Mouse (Mus musculus) forebrain, embryonic 15.5 days (tissue): ENCODE data around the gene Zfp652. TPM values are rescaled to one million over a fixed set of nuclear protein-coding genes. Genes with fewer than 3 reads are reported as not detected.

Experiments
- ATAC-seq: fragments of 200-750 bp; cut with Nextera tagmentation; replicated peaks from 2 replicates; pipeline ENCODE4 v1.8.0; 2017; ENCODE audit warnings: mild to moderate bottlenecking, moderate TSS enrichment, moderate library complexity
- H3K27ac ChIP-seq: fragments of 300-500 bp; sonication (generic); replicated peaks from 2 replicates; pipeline ENCODE4 v1.5.1; 2015; ENCODE audit warnings: mild to moderate bottlenecking, inconsistent platforms
- H3K27me3 ChIP-seq: fragments of 300-500 bp; sonication (generic); 2 replicates; pipeline ENCODE4 v1.6.1; 2015; ENCODE audit warnings: inconsistent platforms
- H3K36me3 ChIP-seq: fragments of 300-500 bp; sonication (generic); 2 replicates; pipeline ENCODE4 v1.6.1; 2015; ENCODE audit warnings: mild to moderate bottlenecking, inconsistent platforms
- H3K4me1 ChIP-seq: fragments of 300-500 bp; sonication (generic); 2 replicates; pipeline ENCODE4 v1.6.1; 2015; ENCODE audit warnings: inconsistent platforms
- H3K4me2 ChIP-seq: fragments of 300-500 bp; sonication (generic); replicated peaks from 2 replicates; pipeline ENCODE4 v1.6.1; 2015; ENCODE audit warnings: mild to moderate bottlenecking, inconsistent platforms
- H3K4me3 ChIP-seq: fragments of 300-500 bp; sonication (generic); 2 replicates; pipeline ENCODE4 v1.5.1; 2015; ENCODE audit warnings: mild to moderate bottlenecking, inconsistent platforms
- H3K9ac ChIP-seq: fragments of 300-500 bp; sonication (generic); replicated peaks from 2 replicates; pipeline ENCODE4 v1.6.1; 2015; ENCODE audit warnings: mild to moderate bottlenecking, inconsistent platforms
- H3K9me3 ChIP-seq: fragments of 300-500 bp; sonication (generic); 2 replicates; pipeline ENCODE4 v1.6.1; 2016; ENCODE audit warnings: inconsistent platforms
- WGBS: fragments of 180-500 bp; shearing (Covaris S2); methylation state at CpG from one replicate; pipeline ENCODE4 v1.1.7; 2015; ENCODE audit warnings: mixed read lengths; 5-methylcytosine and 5-hydroxymethylcytosine counted together
- polyA plus RNA-seq: library from polyadenylated mRNA; unstranded; fragments of >200 nt; fragmentation: Nextera tagmentation; extraction: Ambion mirVana; gene quantifications from 2 replicates; pipeline ENCODE4 v1.2.1, GENCODE M21; 2015

The Zfp652 gene
- polyA plus RNA-seq, 1 experiment from 2014 or later = 35.4 TPM

DNA sequence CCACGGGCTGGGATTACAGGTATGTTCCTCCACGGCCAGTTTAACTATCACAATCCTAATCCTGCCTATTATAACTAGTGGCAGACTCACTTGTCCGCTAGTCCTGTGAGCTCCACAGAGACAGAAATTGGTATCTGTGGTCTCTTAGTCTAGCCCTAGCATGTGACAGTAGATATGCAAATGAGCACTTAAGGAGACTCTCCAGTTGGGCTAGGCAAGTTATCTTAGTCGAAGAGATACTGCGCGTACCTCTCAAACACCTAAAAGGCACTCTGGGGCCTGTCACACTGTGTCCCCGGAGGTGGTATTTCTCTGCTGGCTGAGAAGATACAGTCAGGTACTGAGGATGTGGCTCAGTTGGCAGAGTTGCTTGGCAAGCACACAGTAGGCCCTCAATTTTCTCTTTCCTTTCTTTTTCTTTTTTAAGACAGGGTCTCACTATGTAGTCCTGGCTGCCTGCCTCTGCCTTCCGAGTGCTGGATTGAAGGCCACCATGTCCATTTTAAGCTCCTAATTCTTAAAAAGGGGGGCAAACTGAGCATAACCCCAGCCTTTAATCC lies 80.6 kb downstream of the Zfp652 start:
- Histone ChIP-seq H3K27me3 (peaks cover 8% of the 10 kb centered on the region), H3K36me3 (no peaks in the 10 kb centered on the region), H3K4me3 (no peak overlapping the region), H3K4me2 (no peak overlapping the region), H3K9me3 (no peaks in the 10 kb centered on the region), H3K9ac (no peak overlapping the region), H3K4me1 (peaks cover 13% of the 10 kb centered on the region), H3K27ac (no peak overlapping the region)
- 92% methylated on average over 8 of the region's 8 CpGs for WGBS
- no peak for ATAC-seq

DNA sequence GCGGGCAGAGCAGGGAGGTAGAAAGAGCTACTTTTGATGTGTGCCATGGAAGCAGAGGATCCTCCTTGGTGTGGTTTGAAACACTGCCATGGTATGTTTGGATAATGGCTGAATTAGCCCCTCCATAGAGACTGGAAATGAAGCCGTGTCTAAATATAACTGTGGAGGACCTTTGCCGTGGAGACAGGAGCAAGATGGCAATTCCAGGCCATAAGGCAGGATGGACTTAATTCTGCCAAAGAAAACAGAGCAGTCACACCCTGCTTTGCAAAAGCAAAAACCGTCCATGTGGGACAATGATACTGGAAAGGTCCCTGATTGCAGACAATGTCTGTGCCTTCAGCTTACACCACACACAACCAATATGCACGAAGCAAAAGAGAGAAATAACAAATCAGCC lies 81.7 kb downstream of the Zfp652 start:
- Histone ChIP-seq H3K27me3 (peaks cover 8% of the 10 kb centered on the region), H3K9ac (no peak overlapping the region), H3K36me3 (no peaks in the 10 kb centered on the region), H3K4me2 (no peak overlapping the region), H3K4me1 (peaks cover 13% of the 10 kb centered on the region), H3K9me3 (no peaks in the 10 kb centered on the region), H3K27ac (no peak overlapping the region), H3K4me3 (no peak overlapping the region)
- no peak for ATAC-seq
- WGBS = 81% methylated on average over 5 of the region's 5 CpGs

DNA sequence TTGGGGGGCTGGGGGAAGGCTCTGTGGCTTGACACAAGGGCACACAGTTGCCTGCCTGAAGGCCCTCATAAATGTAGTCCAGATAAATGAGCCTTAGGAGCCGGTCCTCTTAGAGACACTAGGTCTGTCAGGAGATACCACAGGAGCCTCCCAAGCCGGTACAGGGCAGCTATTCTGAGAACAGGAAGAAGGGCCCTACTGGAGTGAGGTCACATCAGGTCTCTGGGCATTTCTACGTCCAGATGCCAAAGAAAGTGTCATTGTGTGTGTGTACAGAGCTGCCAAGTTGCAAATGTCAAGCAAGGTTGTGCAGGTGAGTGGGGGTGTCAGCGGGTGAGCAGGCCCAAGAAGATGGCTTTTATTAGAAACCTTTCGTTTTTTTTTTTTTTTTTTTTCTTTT lies 83.1 kb downstream of the Zfp652 start:
- no peaks in the 10 kb centered on the region for H3K36me3 ChIP-seq
- no peak for ATAC-seq
- H3K27me3 ChIP-seq = peaks cover 8% of the 10 kb centered on the region
- no peak overlapping the region for H3K27ac ChIP-seq
- H3K4me1 ChIP-seq = peaks cover 13% of the 10 kb centered on the region
- no peaks in the 10 kb centered on the region for H3K9me3 ChIP-seq
- no peak overlapping the region for H3K4me3 ChIP-seq
- no peak overlapping the region for H3K9ac ChIP-seq
- 80% methylated on average over 5 of the region's 5 CpGs for WGBS
- H3K4me2 ChIP-seq = no peak overlapping the region

DNA sequence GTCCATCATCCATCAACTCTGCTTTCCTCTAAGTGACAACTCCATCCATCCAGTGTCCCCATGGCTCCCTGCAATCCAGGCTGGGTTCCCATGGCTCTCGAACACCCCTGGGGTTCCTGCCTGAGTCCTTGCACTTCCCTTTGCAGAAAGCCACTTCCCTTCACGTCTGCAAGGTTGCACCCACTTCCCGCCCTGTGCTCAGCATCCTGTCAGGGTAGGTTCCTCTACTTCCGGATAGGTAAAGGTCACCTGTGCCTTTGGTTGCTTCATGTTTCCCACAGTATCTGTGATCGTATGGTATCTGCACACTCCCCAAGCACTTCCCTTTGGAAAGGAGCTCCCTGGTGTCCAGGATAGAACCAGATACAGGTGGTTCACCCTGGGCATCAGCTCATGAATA lies 92.5 kb downstream of the Zfp652 start:
- Histone ChIP-seq H3K4me1 (0 out of 2 replicates have a peak, but pooled peaks cover 2% of the 10 kb centered on the region), H3K27ac (no peak overlapping the region), H3K27me3 (no peaks in the 10 kb centered on the region), H3K4me3 (no peak overlapping the region), H3K36me3 (no peaks in the 10 kb centered on the region), H3K4me2 (no peak overlapping the region), H3K9me3 (no peaks in the 10 kb centered on the region), H3K9ac (no peak overlapping the region)
- 72% methylated on average over 5 of the region's 5 CpGs for WGBS
- no peak for ATAC-seq

DNA sequence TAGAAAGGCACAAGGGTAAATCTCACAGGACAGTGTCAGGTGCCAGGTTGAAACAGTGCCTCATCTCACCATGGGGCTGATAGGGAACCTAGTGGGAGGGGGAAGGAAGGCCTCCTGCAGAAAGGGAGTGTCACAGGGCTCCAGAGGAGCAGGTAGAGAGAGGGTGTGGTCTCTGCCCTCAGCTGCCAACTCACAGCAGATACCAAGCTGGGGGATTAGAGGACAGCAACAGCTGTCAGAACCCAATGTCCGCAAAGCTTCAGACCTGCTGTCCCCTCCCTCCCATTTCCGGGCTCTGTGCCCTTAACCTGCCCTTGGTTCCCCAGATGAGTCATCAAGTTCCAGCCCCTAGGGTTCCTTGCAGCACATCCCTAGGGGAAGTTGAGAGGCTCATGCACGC lies 93.1 kb downstream of the Zfp652 start:
- ATAC-seq = no peak
- Histone ChIP-seq H3K9ac (no peak overlapping the region), H3K36me3 (no peaks in the 10 kb centered on the region), H3K4me1 (0 out of 2 replicates have a peak, but pooled peaks cover 2% of the 10 kb centered on the region), H3K9me3 (no peaks in the 10 kb centered on the region), H3K27ac (no peak overlapping the region), H3K27me3 (no peaks in the 10 kb centered on the region), H3K4me2 (no peak overlapping the region), H3K4me3 (no peak overlapping the region)
- WGBS = 57% methylated on average over 3 of the region's 3 CpGs

DNA sequence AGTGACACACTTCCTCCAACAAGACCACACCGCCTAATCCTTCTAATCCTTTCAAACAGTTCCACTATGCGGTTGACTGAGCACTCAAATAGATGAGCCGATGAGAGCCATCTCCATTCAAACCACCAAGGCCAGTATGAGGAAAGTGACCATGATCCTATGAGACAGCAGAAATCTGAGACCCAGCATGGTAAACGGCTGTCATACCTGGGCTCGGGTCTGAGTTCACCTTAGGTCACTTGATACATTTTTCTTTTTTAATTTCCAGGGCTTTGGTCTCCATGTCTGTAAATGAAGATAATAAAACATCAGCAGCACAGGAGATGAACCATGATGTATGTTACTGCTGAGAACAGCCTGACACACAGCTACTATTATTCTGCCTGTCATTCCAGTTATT lies 95.4 kb downstream of the Zfp652 start:
- H3K4me1 ChIP-seq = 0 out of 2 replicates have a peak, but pooled peaks cover 2% of the 10 kb centered on the region
- H3K4me2 ChIP-seq = no peak overlapping the region
- H3K4me3 ChIP-seq = no peak overlapping the region
- H3K36me3 ChIP-seq = no peaks in the 10 kb centered on the region
- H3K9ac ChIP-seq = no peak overlapping the region
- WGBS = 84% methylated on average over 5 of the region's 5 CpGs
- no peak for ATAC-seq
- H3K9me3 ChIP-seq = no peaks in the 10 kb centered on the region
- no peak overlapping the region for H3K27ac ChIP-seq
- no peaks in the 10 kb centered on the region for H3K27me3 ChIP-seq

DNA sequence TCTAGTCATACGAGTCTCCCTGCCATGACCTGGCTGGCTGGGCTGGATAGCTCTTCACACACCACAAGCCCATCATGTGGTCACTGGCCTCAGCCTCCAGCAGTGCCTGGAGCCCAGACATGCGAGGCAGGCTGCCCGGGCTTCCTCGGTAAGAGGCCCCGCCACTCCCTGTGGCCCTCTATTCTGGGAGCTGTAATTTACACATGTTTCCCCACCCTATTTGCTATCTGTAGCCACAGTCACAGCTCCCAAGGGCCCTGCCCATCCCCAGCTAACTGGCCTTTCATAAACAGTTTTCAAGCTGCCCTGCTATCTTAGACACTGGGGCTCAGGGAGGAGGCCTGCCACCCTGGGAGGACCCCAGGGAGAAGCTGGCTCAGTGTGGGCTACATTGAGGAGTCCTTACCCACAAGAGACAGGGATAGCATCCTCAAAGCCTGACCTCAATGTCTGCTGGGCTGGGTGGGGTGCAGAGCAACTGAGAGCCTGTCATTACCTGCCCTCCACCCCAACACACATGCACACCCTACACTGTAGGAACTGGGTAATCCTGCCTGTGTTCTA lies 96.1 kb downstream of the Zfp652 start:
- Histone ChIP-seq H3K27ac (no peak overlapping the region), H3K27me3 (no peaks in the 10 kb centered on the region), H3K4me3 (no peak overlapping the region), H3K9me3 (no peaks in the 10 kb centered on the region), H3K36me3 (no peaks in the 10 kb centered on the region), H3K4me2 (no peak overlapping the region), H3K4me1 (0 out of 2 replicates have a peak, but pooled peaks cover 2% of the 10 kb centered on the region), H3K9ac (no peak overlapping the region)
- WGBS = 85% methylated on average over 5 of the region's 5 CpGs
- ATAC-seq = no peak

DNA sequence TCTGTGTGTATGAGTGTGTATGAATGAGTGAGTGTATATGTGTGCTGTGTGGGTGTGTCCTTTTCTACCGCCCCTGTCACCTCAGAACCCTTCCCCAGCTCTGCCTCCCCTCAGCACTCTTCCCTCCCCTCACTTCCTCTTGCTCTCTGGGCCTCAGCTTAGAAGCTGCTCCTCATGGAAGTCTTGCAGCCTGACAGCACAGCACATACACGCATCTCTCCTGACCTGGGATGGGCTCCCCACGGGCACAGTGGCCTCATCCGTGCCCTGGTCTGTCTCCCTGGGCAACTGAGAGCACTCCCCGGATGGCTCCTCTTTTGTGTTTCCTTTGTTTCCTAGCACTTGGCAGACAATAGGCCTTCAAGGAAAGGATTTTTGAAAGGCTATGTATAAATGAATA lies 97.1 kb downstream of the Zfp652 start:
- Histone ChIP-seq H3K4me3 (no peak overlapping the region), H3K27ac (no peak overlapping the region), H3K4me2 (no peak overlapping the region), H3K9ac (no peak overlapping the region), H3K36me3 (no peaks in the 10 kb centered on the region), H3K4me1 (0 out of 2 replicates have a peak, but pooled peaks cover 2% of the 10 kb centered on the region), H3K27me3 (no peaks in the 10 kb centered on the region), H3K9me3 (no peaks in the 10 kb centered on the region)
- ATAC-seq = no peak
- WGBS = 18% methylated on average over 5 of the region's 5 CpGs

DNA sequence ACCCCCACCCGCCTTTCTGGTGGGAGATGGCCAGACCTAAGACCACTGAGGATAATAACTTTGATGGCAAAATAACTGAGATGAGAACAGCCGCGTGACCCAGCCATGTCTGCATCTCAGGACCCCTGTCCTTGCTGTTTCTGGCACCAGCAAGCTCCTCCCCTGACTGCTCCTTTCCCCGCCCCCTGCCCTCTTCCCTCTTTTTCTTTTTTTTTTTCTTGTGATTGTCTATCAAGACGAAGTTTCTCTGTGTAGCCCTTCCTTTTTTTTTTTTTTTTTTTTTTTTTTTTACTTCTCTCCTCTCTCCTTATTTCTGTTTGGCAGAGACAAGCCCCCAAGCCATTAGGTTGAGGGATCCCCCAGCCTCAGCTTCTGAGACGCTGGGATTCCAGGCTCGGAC lies 98.4 kb downstream of the Zfp652 start:
- ATAC-seq = no peak

DNA sequence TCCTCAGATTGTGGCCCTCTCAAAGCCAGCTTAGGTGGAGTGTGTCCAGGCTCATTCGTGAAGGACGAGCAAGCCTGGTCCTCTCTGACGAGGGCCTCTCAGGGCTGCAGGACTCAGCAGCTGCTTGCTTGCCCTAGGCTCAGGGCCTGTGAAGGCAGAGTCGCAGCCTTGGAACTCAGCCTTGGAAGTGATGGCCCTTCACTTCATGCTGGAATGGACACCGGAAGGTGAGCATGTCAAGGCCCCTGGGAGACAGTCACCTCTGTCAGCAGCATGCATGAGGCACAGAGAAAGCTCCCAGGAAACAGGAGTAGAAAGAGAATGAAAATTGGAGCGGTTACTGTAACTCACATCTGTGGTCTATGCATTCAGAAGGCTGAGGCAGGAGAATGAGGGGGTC lies 99.3 kb downstream of the Zfp652 start:
- no peak overlapping the region for H3K4me2 ChIP-seq
- no peaks in the 10 kb centered on the region for H3K27me3 ChIP-seq
- H3K36me3 ChIP-seq = no peaks in the 10 kb centered on the region
- no peaks in the 10 kb centered on the region for H3K9me3 ChIP-seq
- no peak overlapping the region for H3K27ac ChIP-seq
- WGBS = 87% methylated on average over 6 of the region's 6 CpGs
- ATAC-seq = no peak
- H3K9ac ChIP-seq = no peak overlapping the region
- no peak overlapping the region for H3K4me3 ChIP-seq
- H3K4me1 ChIP-seq = 0 out of 2 replicates have a peak, but pooled peaks cover 2% of the 10 kb centered on the region

More for the DNA sequence above, 98.4 kb downstream of the Zfp652 start:
- Histone ChIP-seq H3K4me3 (no peak overlapping the region), H3K9me3 (no peaks in the 10 kb centered on the region), H3K4me1 (0 out of 2 replicates have a peak, but pooled peaks cover 2% of the 10 kb centered on the region), H3K27me3 (no peaks in the 10 kb centered on the region), H3K9ac (no peak overlapping the region), H3K4me2 (no peak overlapping the region), H3K36me3 (no peaks in the 10 kb centered on the region), H3K27ac (no peak overlapping the region)
- WGBS = 59% methylated on average over 7 of the region's 7 CpGs

DNA sequence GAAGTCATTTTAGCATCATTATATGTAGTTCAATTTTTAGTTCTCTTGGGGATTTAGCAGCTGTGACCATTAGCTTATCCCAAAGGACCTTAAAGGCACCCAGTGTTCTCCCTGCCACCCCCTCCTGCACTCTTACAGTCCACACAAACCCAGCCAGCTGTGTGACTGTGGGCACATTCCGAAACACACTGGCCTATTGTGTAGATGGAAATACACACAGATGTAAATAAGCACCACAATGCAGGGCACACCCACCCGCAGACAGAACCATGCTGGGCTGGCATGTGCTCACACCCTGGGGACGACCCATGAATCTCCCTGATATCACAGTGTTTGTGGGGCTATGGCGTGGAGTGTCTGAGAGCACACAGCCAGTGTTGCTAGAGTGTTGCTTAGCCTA lies 99.8 kb downstream of the Zfp652 start:
- H3K27ac ChIP-seq = no peak overlapping the region
- no peaks in the 10 kb centered on the region for H3K9me3 ChIP-seq
- H3K9ac ChIP-seq = no peak overlapping the region
- no peak overlapping the region for H3K4me2 ChIP-seq
- H3K36me3 ChIP-seq = no peaks in the 10 kb centered on the region
- 0 out of 2 replicates have a peak, but pooled peaks cover 2% of the 10 kb centered on the region for H3K4me1 ChIP-seq
- no peak for ATAC-seq
- no peaks in the 10 kb centered on the region for H3K27me3 ChIP-seq
- no peak overlapping the region for H3K4me3 ChIP-seq
- 65% methylated on average over 4 of the region's 4 CpGs for WGBS

DNA sequence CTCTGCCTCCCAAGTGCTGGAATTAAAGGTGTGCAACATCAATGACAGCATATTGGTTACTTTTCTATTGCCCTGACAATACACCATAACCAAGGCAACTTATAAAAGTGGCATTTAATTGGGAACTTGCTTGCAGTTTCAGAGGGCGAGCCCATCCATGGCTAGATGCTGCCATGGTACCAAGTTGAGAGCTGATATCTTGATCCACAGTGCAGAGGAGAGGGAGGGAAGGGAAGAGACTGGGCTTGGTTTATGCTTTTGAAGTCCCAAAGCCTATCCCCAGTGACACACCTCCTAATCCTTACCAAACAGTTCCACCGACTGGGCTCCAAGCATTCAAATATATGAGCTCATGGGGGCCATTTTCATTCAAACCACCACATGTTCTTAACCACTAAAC lies 101.6 kb downstream of the Zfp652 start:
- Histone ChIP-seq H3K4me1 (0 out of 2 replicates have a peak, but pooled peaks cover 2% of the 10 kb centered on the region), H3K4me2 (no peak overlapping the region), H3K27me3 (no peaks in the 10 kb centered on the region), H3K4me3 (no peak overlapping the region), H3K9me3 (no peaks in the 10 kb centered on the region), H3K9ac (no peak overlapping the region), H3K27ac (no peak overlapping the region), H3K36me3 (no peaks in the 10 kb centered on the region)
- 73% methylated on average over 2 of the region's 2 CpGs for WGBS
- no peak for ATAC-seq

DNA sequence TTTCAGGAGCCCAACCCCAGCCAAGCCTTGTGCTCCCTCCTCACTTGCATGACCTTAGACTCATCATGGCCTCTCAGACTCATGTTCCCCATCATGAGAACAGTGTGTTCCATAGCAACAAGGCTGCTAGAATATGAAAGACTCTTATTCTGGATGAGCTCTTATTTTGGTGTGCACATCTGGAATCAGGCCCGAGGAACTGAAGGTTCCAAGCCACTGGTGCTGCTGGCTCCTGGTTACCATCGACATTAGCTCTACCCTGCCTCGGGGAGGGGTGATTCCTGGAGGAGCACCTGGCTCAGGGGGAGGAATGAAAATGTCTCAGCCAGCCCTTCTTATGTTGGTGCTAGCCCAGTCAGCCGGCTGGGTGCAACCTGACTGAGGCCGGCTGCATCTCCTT lies 102.4 kb downstream of the Zfp652 start:
- Histone ChIP-seq H3K4me3 (no peak overlapping the region), H3K36me3 (no peaks in the 10 kb centered on the region), H3K4me2 (no peak overlapping the region), H3K4me1 (no peaks in the 10 kb centered on the region), H3K9me3 (no peaks in the 10 kb centered on the region), H3K27ac (no peak overlapping the region), H3K27me3 (no peaks in the 10 kb centered on the region), H3K9ac (no peak overlapping the region)
- no peak for ATAC-seq
- 74% methylated on average over 5 of the region's 5 CpGs for WGBS
